Mouse (Mus musculus) olfactory bulb, adult 2 months (tissue): ENCODE results near the gene Gna15. TPM values are rescaled to one million over a fixed set of nuclear protein-coding genes. Genes with fewer than 3 reads are reported as not detected.

Experiments
- H3K27ac ChIP-seq: fragments of 200-500 bp; 2 replicates; pipeline ENCODE4 v1.5.1; 2012; ENCODE audit warnings: low read depth, low read length; ENCODE audit not compliant: insufficient read depth
- H3K4me1 ChIP-seq: fragments of 200-500 bp; 2 replicates; pipeline ENCODE4 v1.6.1; 2012; ENCODE audit warnings: low read length; ENCODE audit not compliant: control insufficient read depth, insufficient read depth
- H3K4me3 ChIP-seq: fragments of 200-500 bp; 2 replicates; pipeline ENCODE4 v1.5.1; 2012; ENCODE audit warnings: mild to moderate bottlenecking, low read depth, low read length, moderate library complexity; ENCODE audit not compliant: insufficient read depth
- CTCF ChIP-seq: fragments of 200-500 bp; IDR thresholded peaks from 2 replicates; pipeline ENCODE4 v1.5.1; 2012; ENCODE audit warnings: low read depth, mild to moderate bottlenecking, low read length, moderate library complexity; ENCODE audit not compliant: insufficient read depth
- POLR2A ChIP-seq: fragments of 200-500 bp; IDR thresholded peaks from 2 replicates; pipeline ENCODE4 v1.6.1; 2012; ENCODE audit warnings: mild to moderate bottlenecking, low read depth, low read length, moderate library complexity; ENCODE audit not compliant: insufficient read depth
- WGBS: fragments of 180-500 bp; shearing (Covaris S2); methylation state at CpG from one replicate; pipeline ENCODE4 v1.1.7; 2018; 5-methylcytosine and 5-hydroxymethylcytosine counted together
- polyA plus RNA-seq: library from polyadenylated mRNA; stranded (reverse); fragments of >200 nt; gene quantifications from 2 replicates; pipeline ENCODE4 v1.2.4, GENCODE M21; 2012; ENCODE audit warnings: low replicate concordance; ENCODE audit not compliant: missing spikeins, insufficient read depth, insufficient read length

The Gna15 gene
- polyA plus RNA-seq, 1 experiment = not detected

DNA sequence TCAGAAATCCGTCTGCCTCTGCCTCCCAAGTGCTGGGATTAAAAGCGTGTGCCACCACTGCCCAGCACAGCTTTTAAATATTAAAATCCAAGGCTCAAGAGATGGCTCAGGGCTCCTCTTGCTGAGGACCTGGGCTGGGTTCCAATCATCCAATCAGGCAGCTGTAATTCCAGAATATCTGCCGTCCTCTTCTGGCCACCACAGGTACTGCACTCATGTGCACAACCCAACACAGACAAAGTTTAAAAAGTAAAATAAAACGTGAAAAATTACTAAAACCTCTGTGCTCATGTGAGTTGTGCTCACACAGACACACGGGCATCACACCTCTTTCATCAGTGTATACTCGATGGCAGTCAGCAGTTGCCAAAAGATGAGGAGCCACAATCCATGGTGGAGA is 12.7 kb upstream of the Gna15 start:
- Histone ChIP-seq H3K4me1 (peaks cover 34% of the 10 kb centered on the region), H3K4me3 (no peak overlapping the region), H3K27ac (no peak overlapping the region)
- WGBS = 77% methylated on average over 6 of the region's 6 CpGs
- TF ChIP-seq POLR2A (no peak), CTCF (no peak)

DNA sequence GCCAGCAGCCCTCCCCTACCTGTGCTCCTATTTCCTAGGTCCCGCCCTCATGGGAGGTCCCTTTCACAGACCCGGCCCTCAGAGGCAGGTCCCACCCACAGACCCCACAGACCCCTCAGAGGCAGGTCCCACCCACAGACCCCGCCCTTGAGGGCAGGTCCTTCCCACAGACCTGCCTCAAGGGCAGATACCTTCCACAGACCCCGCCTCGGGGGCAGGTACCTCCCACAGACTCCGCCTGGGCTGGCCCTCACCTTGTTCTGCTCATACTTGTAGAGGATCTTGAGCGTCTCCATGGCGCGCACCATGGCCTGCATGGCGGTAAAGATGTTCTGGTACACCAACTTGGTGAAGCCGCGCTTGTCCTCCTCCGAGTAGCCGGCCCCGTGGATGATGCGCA is 10.8 kb upstream of the Gna15 start:
- Histone ChIP-seq H3K4me3 (no peak overlapping the region), H3K4me1 (peaks cover 20% of the 10 kb centered on the region), H3K27ac (no peak overlapping the region)
- TF ChIP-seq CTCF (no peak), POLR2A (no peak)
- 72% methylated on average over 16 of the region's 16 CpGs for WGBS

DNA sequence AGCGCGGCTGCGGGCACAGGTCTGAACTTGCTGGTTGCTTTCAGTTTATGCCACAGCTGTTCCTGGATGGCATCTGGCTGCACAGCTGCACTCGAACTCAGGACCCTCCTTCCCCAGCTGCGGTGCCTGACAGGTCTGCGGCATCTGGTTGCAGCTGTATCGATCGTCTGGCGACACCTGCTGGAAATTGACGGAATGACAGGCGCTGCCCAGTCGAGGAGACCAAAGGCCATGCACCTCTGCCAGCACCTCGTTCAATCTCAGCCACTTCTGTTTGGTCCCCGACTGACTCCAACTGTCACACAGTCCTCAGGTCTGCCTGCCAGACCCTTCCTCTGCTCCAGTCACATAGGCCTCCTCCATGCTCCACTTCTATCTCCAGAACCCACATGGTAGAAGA is 2.8 kb upstream of the Gna15 start:
- WGBS = 16% methylated on average over 14 of the region's 14 CpGs
- Histone ChIP-seq H3K4me1 (no peaks in the 10 kb centered on the region), H3K4me3 (no peak overlapping the region), H3K27ac (no peak overlapping the region)
- peak; percentile 71 for TF ChIP-seq CTCF
- no peak for TF ChIP-seq POLR2A

DNA sequence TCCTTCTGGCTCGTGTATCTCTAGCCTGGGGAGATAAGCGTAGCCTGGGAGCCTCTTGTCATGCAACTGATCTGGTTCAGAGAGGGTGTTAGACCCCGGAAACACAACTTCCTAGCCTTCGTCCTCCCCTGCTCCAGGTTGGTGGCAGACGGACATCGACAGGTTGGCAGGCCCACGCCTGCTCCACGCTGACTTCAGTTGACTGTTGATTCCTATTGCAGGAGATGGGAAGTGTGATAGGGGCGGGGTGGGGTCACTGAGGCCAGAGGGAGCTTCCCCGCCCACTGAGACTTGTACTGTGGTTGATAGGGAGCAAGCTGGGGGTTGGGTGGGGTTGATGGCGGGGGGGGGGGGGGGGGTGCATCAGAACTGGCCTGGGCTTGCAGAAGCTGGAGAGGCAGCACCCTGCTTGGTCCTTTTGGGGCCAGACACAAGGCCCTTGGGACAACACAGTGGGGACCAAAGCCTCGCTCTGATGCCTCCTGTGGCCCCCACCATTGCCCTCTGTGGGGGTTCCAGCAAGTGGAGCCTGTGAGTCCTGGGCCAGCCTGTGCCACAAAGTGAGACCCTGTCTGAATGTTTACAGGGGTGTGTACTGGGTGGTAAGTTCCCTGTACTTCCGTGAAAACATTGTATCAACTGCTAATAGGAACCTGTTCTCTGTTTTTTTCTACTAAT is 1.1 kb upstream of the Gna15 start:
- Histone ChIP-seq H3K4me1 (no peaks in the 10 kb centered on the region), H3K27ac (no peak overlapping the region), H3K4me3 (no peak overlapping the region)
- TF ChIP-seq POLR2A = no peak
- TF ChIP-seq CTCF = no peak
- 70% methylated on average over 12 of the region's 13 CpGs for whole genome bisulfite sequencing

DNA sequence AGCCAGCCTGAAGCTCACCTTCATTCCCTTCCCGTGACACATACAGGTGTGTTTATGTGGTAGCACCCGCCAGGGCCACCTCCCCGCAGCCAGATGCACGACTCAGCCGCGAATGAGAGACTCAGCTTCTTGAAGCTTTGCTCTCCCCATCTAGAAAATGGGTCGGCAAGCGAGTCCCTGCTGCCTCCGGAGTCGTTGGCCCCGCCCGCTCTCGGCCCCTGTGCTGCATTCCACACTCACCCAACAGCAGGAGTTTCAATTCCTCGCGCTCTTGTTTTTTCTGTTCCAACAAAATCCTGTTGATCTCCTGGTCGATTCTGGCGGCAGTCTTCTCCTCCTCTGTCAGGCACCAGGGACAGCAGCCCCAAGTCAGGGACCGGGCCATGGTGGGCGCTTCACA is 455 bp downstream of the Gna15 start:
- no peak for TF ChIP-seq POLR2A
- TF ChIP-seq CTCF = no peak
- Histone ChIP-seq H3K27ac (no peak overlapping the region), H3K4me1 (no peaks in the 10 kb centered on the region), H3K4me3 (no peak overlapping the region)
- 41% methylated on average over 19 of the region's 19 CpGs for WGBS

GRCm38 (mm10) chr10:81523142-81523541 is 883 bp downstream of the Gna15 start:
- no peak overlapping the region for H3K4me3 ChIP-seq
- no peak overlapping the region for H3K27ac ChIP-seq
- no peaks in the 10 kb centered on the region for H3K4me1 ChIP-seq
- whole genome bisulfite sequencing = 75% methylated on average over 6 of the region's 6 CpGs
- TF ChIP-seq CTCF = no peak
- TF ChIP-seq POLR2A = no peak

DNA sequence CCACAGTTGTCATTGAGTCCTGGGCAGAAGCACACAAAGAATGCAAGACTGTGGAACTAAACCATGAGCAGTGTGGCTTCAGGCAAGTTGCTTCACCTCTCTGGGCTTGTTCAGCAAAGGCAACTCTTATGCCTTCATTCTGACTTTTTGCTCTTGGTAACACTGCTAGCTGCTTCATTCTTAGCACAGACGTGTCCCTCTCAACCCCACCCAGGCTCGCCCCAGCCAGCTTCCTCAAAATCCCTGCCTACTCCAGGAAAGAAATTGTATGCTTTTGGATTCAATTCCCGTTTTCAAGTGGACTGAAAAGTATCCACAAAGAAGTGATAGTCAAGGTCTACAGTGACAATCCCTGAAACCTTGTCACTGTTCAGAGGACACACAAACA is 4.1 kb downstream of the Gna15 start:
- 67% methylated on average over 3 of the region's 3 CpGs for WGBS
- no peak overlapping the region for H3K4me3 ChIP-seq
- H3K4me1 ChIP-seq = no peaks in the 10 kb centered on the region
- H3K27ac ChIP-seq = no peak overlapping the region
- TF ChIP-seq CTCF = no peak

GRCm38 (mm10) chr10:81519227-81519977 is 4.6 kb downstream of the Gna15 start:
- TF ChIP-seq POLR2A (no peak), CTCF (no peak)
- Histone ChIP-seq H3K4me1 (no peaks in the 10 kb centered on the region), H3K4me3 (no peak overlapping the region), H3K27ac (no peak overlapping the region)
- 85% methylated on average over 6 of the region's 6 CpGs for WGBS

GRCm38 (mm10) chr10:81518546-81518945 is 5.5 kb downstream of the Gna15 start:
- Histone ChIP-seq H3K4me3 (no peak overlapping the region), H3K27ac (no peak overlapping the region), H3K4me1 (no peaks in the 10 kb centered on the region)
- TF ChIP-seq POLR2A (no peak), CTCF (peak; percentile 52)
- WGBS = 17% methylated on average over 4 of the region's 4 CpGs

DNA sequence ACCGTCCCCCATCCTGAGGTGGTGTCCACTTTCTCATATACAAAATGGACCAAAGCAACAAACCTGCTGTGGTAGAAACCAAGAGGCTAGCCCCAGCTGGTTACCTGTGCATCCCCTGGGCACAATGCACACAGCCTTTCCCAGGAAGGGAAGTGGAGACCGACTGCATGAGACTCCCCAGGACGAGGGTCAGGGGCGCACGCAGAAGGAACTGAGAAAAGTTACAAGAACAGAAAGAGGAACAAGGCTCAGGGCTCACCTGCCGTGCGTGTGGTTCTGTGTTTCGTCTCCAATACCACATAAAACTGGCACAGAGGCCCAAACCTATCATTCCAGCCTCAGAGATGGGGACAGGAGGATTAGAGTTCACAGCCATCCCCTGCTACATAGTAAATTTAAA is 6.8 kb downstream of the Gna15 start:
- Histone ChIP-seq H3K27ac (no peak overlapping the region), H3K4me1 (no peaks in the 10 kb centered on the region), H3K4me3 (no peak overlapping the region)
- 83% methylated on average over 8 of the region's 8 CpGs for WGBS
- no peak for TF ChIP-seq CTCF
- no peak for TF ChIP-seq POLR2A
